Mouse (Mus musculus) midbrain, embryonic 14.5 days (tissue): ENCODE results near the gene Mxd4. TPM values are rescaled to one million over a fixed set of nuclear protein-coding genes. Genes with fewer than 3 reads are reported as not detected.

ENCODE experiments used
- ATAC-seq: fragments of 200-750 bp; cut with Nextera tagmentation; 2 replicates; pipeline ENCODE4 v1.8.0; 2017; ENCODE audit warnings: moderate number of reproducible peaks, moderate library complexity; ENCODE audit not compliant: low FRiP score, low TSS enrichment
- DNase-seq: peaks from one replicate; pipeline ENCODE4 v3.0.0-alpha.2; 2015
- H3K27ac ChIP-seq: fragments of 300-500 bp; sonication (generic); replicated peaks from 2 replicates; pipeline ENCODE4 v1.5.1; 2014; ENCODE audit warnings: mild to moderate bottlenecking, low read depth, low read length, moderate library complexity
- H3K27me3 ChIP-seq: fragments of 300-500 bp; sonication (generic); 2 replicates; pipeline ENCODE4 v1.6.1; 2014; ENCODE audit warnings: low read length, control low read depth, mixed read lengths; ENCODE audit not compliant: control insufficient read depth, insufficient read depth
- H3K36me3 ChIP-seq: fragments of 300-500 bp; sonication (generic); 2 replicates; pipeline ENCODE4 v1.6.1; 2014; ENCODE audit warnings: low read length, control low read depth; ENCODE audit not compliant: control insufficient read depth, insufficient read depth
- H3K4me1 ChIP-seq: fragments of 300-500 bp; sonication (generic); 2 replicates; pipeline ENCODE4 v1.6.1; 2014; ENCODE audit warnings: mild to moderate bottlenecking, antibody characterized with exemption, low read length, control low read depth; ENCODE audit not compliant: control insufficient read depth, insufficient read depth
- H3K4me2 ChIP-seq: fragments of 300-500 bp; sonication (generic); 2 replicates; pipeline ENCODE4 v1.6.1; 2014; ENCODE audit warnings: mild to moderate bottlenecking, low read length, moderate library complexity
- H3K4me3 ChIP-seq: fragments of 300-500 bp; sonication (generic); replicated peaks from 2 replicates; pipeline ENCODE4 v1.5.1; 2014; ENCODE audit warnings: low read depth, low read length
- H3K9ac ChIP-seq: fragments of 300-500 bp; sonication (generic); replicated peaks from 2 replicates; pipeline ENCODE4 v1.6.1; 2014; ENCODE audit warnings: mild to moderate bottlenecking, low read length, moderate library complexity
- H3K9me3 ChIP-seq: fragments of 300-500 bp; sonication (generic); 2 replicates; pipeline ENCODE4 v1.6.1; 2016; ENCODE audit warnings: low read length, control low read depth, mixed read lengths; ENCODE audit not compliant: control insufficient read depth
- WGBS: fragments of 180-500 bp; shearing (Covaris S2); extraction: QIAGEN DNeasy Blood & Tissue Kit; methylation state at CpG from one replicate; pipeline ENCODE4 v1.1.7; 2014; 5-methylcytosine and 5-hydroxymethylcytosine counted together
- polyA plus RNA-seq: library from polyadenylated mRNA; unstranded; fragments of >200 nt; fragmentation: Nextera tagmentation; extraction: Ambion mirVana; gene quantifications from 2 replicates; pipeline ENCODE4 v1.2.1, GENCODE M21; 2014

Mxd4 gene
- polyA plus RNA-seq, 1 experiment from 2014 or later, result 35.7 TPM

GRCm38 (mm10) chr5:34132731-34133130 is 54.8 kb downstream of the Mxd4 start:
- no peak overlapping the region for H3K27ac ChIP-seq
- H3K4me1 ChIP-seq, result no peaks in the 10 kb centered on the region
- H3K4me2 ChIP-seq, result no peak overlapping the region
- ATAC-seq (no peak), DNase-seq (no peak)
- no peaks in the 10 kb centered on the region for H3K9me3 ChIP-seq
- 78% methylated on average over 2 of the region's 2 CpGs for WGBS
- H3K36me3 ChIP-seq, result no peaks in the 10 kb centered on the region
- H3K9ac ChIP-seq, result no peak overlapping the region
- H3K27me3 ChIP-seq, result no peaks in the 10 kb centered on the region
- H3K4me3 ChIP-seq, result no peak overlapping the region

- no peaks in the 10 kb centered on the region for H3K36me3 ChIP-seq
- no peaks in the 10 kb centered on the region for H3K9me3 ChIP-seq
- DNase-seq, result no peak
- WGBS, result 35% methylated on average over 1 of the region's 1 CpGs
- no peak overlapping the region for H3K4me2 ChIP-seq
- H3K27me3 ChIP-seq, result no peaks in the 10 kb centered on the region
- ATAC-seq, result no peak
- H3K4me3 ChIP-seq, result no peak overlapping the region
- no peaks in the 10 kb centered on the region for H3K4me1 ChIP-seq
- H3K9ac ChIP-seq, result no peak overlapping the region
- H3K27ac ChIP-seq, result no peak overlapping the region
Measured at GRCm38 (mm10) chr5:34124131-34124530, 63.4 kb downstream of the Mxd4 start.

Other genes starting within 250 kb of the Mxd4 start
- 456 and 786 TPM in 2 replicates for gene Gm1673, start 204.3 kb downstream of the Mxd4 start, polyA plus RNA-seq
- gene Nat8l, start 191.7 kb downstream of the Mxd4 start, polyA plus RNA-seq, result 3.2 and 4.8 TPM in 2 replicates
- 0.27 and 0.58 TPM in 2 replicates for gene Poln, start 18.3 kb downstream of the Mxd4 start, polyA plus RNA-seq
- 12.8 and 16.4 TPM in 2 replicates for gene Haus3, start 18.2 kb downstream of the Mxd4 start, polyA plus RNA-seq
- gene Zfyve28, start 100.7 kb upstream of the Mxd4 start, polyA plus RNA-seq, result 2.8 and 3.2 TPM in 2 replicates
- gene Cfap99, start 100.9 kb upstream of the Mxd4 start, polyA plus RNA-seq, result 0.09 TPM in 1 of 2 replicates, not detected in the other
- 110 and 152 TPM in 2 replicates for gene Rnf4, start 148.6 kb upstream of the Mxd4 start, polyA plus RNA-seq
- gene Fam193a, start 182.2 kb upstream of the Mxd4 start, polyA plus RNA-seq, result 20.8 and 21.9 TPM in 2 replicates